Mouse (Mus musculus) intestine, embryonic 15.5 days (tissue): Measurements from ENCODE around the gene Elfn2. TPM values are rescaled to one million over a fixed set of nuclear protein-coding genes. Genes with fewer than 3 reads are reported as not detected.
A peak's percentile ranks its signal among the peaks of the same experiment; 100 is the strongest.

Experiments
- ATAC-seq: fragments of 200-750 bp; cut with Nextera tagmentation; 2 replicates; pipeline ENCODE4 v1.8.0; 2017; ENCODE audit warnings: moderate TSS enrichment, moderate library complexity
- H3K27ac ChIP-seq: fragments of 300-500 bp; sonication (generic); 2 replicates; pipeline ENCODE4 v1.5.1; 2015; ENCODE audit warnings: mild to moderate bottlenecking, inconsistent platforms
- H3K27me3 ChIP-seq: fragments of 300-500 bp; sonication (generic); replicated peaks from 2 replicates; pipeline ENCODE4 v1.6.1; 2015; ENCODE audit warnings: inconsistent platforms
- H3K36me3 ChIP-seq: fragments of 300-500 bp; sonication (generic); 2 replicates; pipeline ENCODE4 v1.6.1; 2015; ENCODE audit warnings: inconsistent platforms
- H3K4me1 ChIP-seq: fragments of 300-500 bp; sonication (generic); replicated peaks from 2 replicates; pipeline ENCODE4 v1.6.1; 2015; ENCODE audit warnings: inconsistent platforms
- H3K4me2 ChIP-seq: fragments of 300-500 bp; sonication (generic); replicated peaks from 2 replicates; pipeline ENCODE4 v1.6.1; 2015; ENCODE audit warnings: mild to moderate bottlenecking, inconsistent platforms
- H3K4me3 ChIP-seq: fragments of 300-500 bp; sonication (generic); replicated peaks from 2 replicates; pipeline ENCODE4 v1.5.1; 2015; ENCODE audit warnings: inconsistent platforms
- H3K9ac ChIP-seq: fragments of 300-500 bp; sonication (generic); 2 replicates; pipeline ENCODE4 v1.6.1; 2015; ENCODE audit warnings: inconsistent platforms
- H3K9me3 ChIP-seq: fragments of 300-500 bp; sonication (generic); 2 replicates; pipeline ENCODE4 v1.6.1; 2016; ENCODE audit warnings: inconsistent platforms
- WGBS: fragments of 180-500 bp; shearing (Covaris S2); methylation state at CpG from one replicate; pipeline ENCODE4 v1.1.7; 2015; 5-methylcytosine and 5-hydroxymethylcytosine counted together
- polyA plus RNA-seq: library from polyadenylated mRNA; unstranded; fragments of >200 nt; fragmentation: Nextera tagmentation; extraction: Ambion mirVana; gene quantifications from 2 replicates; pipeline ENCODE4 v1.2.1, GENCODE M21; 2015

Elfn2 gene
- polyA plus RNA-seq, 1 experiment from 2014 or later, result 0.29 TPM

- Histone ChIP-seq H3K4me1 (no peaks in the 10 kb centered on the region), H3K27ac (no peak overlapping the region), H3K4me3 (no peak overlapping the region), H3K27me3 (0 out of 2 replicates have a peak, but pooled peaks cover 3% of the 10 kb centered on the region), H3K9ac (no peak overlapping the region), H3K4me2 (no peak overlapping the region), H3K36me3 (no peaks in the 10 kb centered on the region), H3K9me3 (no peaks in the 10 kb centered on the region)
- 7% methylated on average over 5 of the region's 5 CpGs for WGBS
- ATAC-seq, result no peak
Measured at GRCm38 (mm10) chr15:78744206-78744605, 25.6 kb upstream of the Elfn2 start.

- no peak for ATAC-seq
- H3K4me1 ChIP-seq, result no peaks in the 10 kb centered on the region
- no peaks in the 10 kb centered on the region for H3K9me3 ChIP-seq
- H3K4me3 ChIP-seq, result no peak overlapping the region
- 0 out of 2 replicates have a peak, but pooled peaks cover 3% of the 10 kb centered on the region for H3K27me3 ChIP-seq
- 86% methylated on average over 4 of the region's 10 CpGs for WGBS
- H3K27ac ChIP-seq, result no peak overlapping the region
- H3K9ac ChIP-seq, result no peak overlapping the region
- no peak overlapping the region for H3K4me2 ChIP-seq
- no peaks in the 10 kb centered on the region for H3K36me3 ChIP-seq
Measured at GRCm38 (mm10) chr15:78742831-78743230, 24.3 kb upstream of the Elfn2 start.

GRCm38 (mm10) chr15:78740662-78741061 lies 22.1 kb upstream of the Elfn2 start:
- peaks cover 7% of the 10 kb centered on the region; the same call in 1 of the 2 replicates for H3K27me3 ChIP-seq
- WGBS, result 53% methylated on average over 12 of the region's 12 CpGs
- no peak overlapping the region for H3K4me2 ChIP-seq

GRCm38 (mm10) chr15:78737146-78737545 lies 18.6 kb upstream of the Elfn2 start:
- Histone ChIP-seq H3K36me3 (no peaks in the 10 kb centered on the region), H3K27me3 (peaks cover 4% of the 10 kb centered on the region; the same call in 1 of the 2 replicates), H3K9ac (no peak overlapping the region), H3K4me1 (peaks cover 13% of the 10 kb centered on the region; the same call in 1 of the 2 replicates), H3K4me2 (no peak overlapping the region), H3K9me3 (no peaks in the 10 kb centered on the region), H3K27ac (no peak overlapping the region), H3K4me3 (no peak overlapping the region)
- 44% methylated on average over 6 of the region's 6 CpGs for WGBS
- no peak for ATAC-seq

More at GRCm38 (mm10) chr15:78740662-78741061, 22.1 kb upstream of the Elfn2 start:
- Histone ChIP-seq H3K27ac (no peak overlapping the region), H3K4me3 (no peak overlapping the region), H3K9me3 (no peaks in the 10 kb centered on the region), H3K36me3 (no peaks in the 10 kb centered on the region), H3K9ac (no peak overlapping the region), H3K4me1 (peaks cover 9% of the 10 kb centered on the region; the same call in 1 of the 2 replicates)
- ATAC-seq, result no peak

GRCm38 (mm10) chr15:78736681-78737100 lies 18.1 kb upstream of the Elfn2 start:
- no peak overlapping the region for H3K9ac ChIP-seq
- H3K4me2 ChIP-seq, result no peak overlapping the region
- H3K4me1 ChIP-seq, result peaks cover 13% of the 10 kb centered on the region; the same call in 1 of the 2 replicates
- H3K4me3 ChIP-seq, result no peak overlapping the region
- WGBS, result 20% methylated on average over 7 of the region's 7 CpGs
- H3K36me3 ChIP-seq, result no peaks in the 10 kb centered on the region
- no peaks in the 10 kb centered on the region for H3K9me3 ChIP-seq
- H3K27ac ChIP-seq, result no peak overlapping the region
- H3K27me3 ChIP-seq, result peaks cover 4% of the 10 kb centered on the region; the same call in 1 of the 2 replicates
- peak; percentile 55; the same call in 1 of the 2 replicates for ATAC-seq

- 59% methylated on average over 3 of the region's 3 CpGs for WGBS
- no peaks in the 10 kb centered on the region for H3K9me3 ChIP-seq
- H3K9ac ChIP-seq, result no peak overlapping the region
- H3K27ac ChIP-seq, result 0 out of 2 replicates have a peak overlapping the region, but pooled peaks have one; percentile 9
- H3K36me3 ChIP-seq, result no peaks in the 10 kb centered on the region
- H3K4me3 ChIP-seq, result no peak overlapping the region
- peaks cover 13% of the 10 kb centered on the region; the same call in 1 of the 2 replicates for H3K4me1 ChIP-seq
- H3K4me2 ChIP-seq, result no peak overlapping the region
- peaks cover 4% of the 10 kb centered on the region; the same call in 1 of the 2 replicates for H3K27me3 ChIP-seq
- ATAC-seq, result peak; percentile 15; the same call in 1 of the 2 replicates
Measured at GRCm38 (mm10) chr15:78736181-78736579, 17.6 kb upstream of the Elfn2 start.

- WGBS, result 23% methylated on average over 17 of the region's 17 CpGs
- Histone ChIP-seq H3K4me3 (no peak overlapping the region), H3K4me2 (no peak overlapping the region), H3K27ac (0 out of 2 replicates have a peak overlapping the region, but pooled peaks have one; percentile 9), H3K36me3 (no peaks in the 10 kb centered on the region), H3K9me3 (no peaks in the 10 kb centered on the region), H3K4me1 (peaks cover 13% of the 10 kb centered on the region; the same call in 1 of the 2 replicates), H3K27me3 (peaks cover 4% of the 10 kb centered on the region; the same call in 1 of the 2 replicates), H3K9ac (no peak overlapping the region)
- ATAC-seq, result peak; percentile 49
Measured at GRCm38 (mm10) chr15:78735431-78736180, 17.0 kb upstream of the Elfn2 start.

GRCm38 (mm10) chr15:78731830-78732229 lies 13.3 kb upstream of the Elfn2 start:
- no peaks in the 10 kb centered on the region for H3K9me3 ChIP-seq
- no peak overlapping the region for H3K27ac ChIP-seq
- H3K36me3 ChIP-seq, result no peaks in the 10 kb centered on the region
- ATAC-seq, result no peak
- no peak overlapping the region for H3K9ac ChIP-seq
- H3K4me3 ChIP-seq, result no peak overlapping the region
- H3K27me3 ChIP-seq, result no peaks in the 10 kb centered on the region; the same call in 1 of the 2 replicates
- peaks cover 12% of the 10 kb centered on the region; the same call in 1 of the 2 replicates for H3K4me1 ChIP-seq
- 62% methylated on average over 4 of the region's 4 CpGs for WGBS
- H3K4me2 ChIP-seq, result no peak overlapping the region

GRCm38 (mm10) chr15:78730315-78731049 lies 11.9 kb upstream of the Elfn2 start:
- no peaks in the 10 kb centered on the region for H3K36me3 ChIP-seq
- H3K4me3 ChIP-seq, result no peak overlapping the region
- 0 out of 2 replicates have a peak, but pooled peaks cover 2% of the 10 kb centered on the region for H3K4me1 ChIP-seq
- no peaks in the 10 kb centered on the region for H3K9me3 ChIP-seq
- 79% methylated on average over 12 of the region's 12 CpGs for WGBS
- no peak overlapping the region for H3K27ac ChIP-seq
- no peak overlapping the region for H3K9ac ChIP-seq
- no peaks in the 10 kb centered on the region for H3K27me3 ChIP-seq
- no peak overlapping the region for H3K4me2 ChIP-seq
- ATAC-seq, result no peak

GRCm38 (mm10) chr15:78726697-78727096 lies 8.1 kb upstream of the Elfn2 start:
- Histone ChIP-seq H3K27me3 (peaks cover 6% of the 10 kb centered on the region; the same call in 1 of the 2 replicates), H3K9ac (no peak overlapping the region), H3K4me3 (no peak overlapping the region), H3K4me2 (no peak overlapping the region), H3K9me3 (no peaks in the 10 kb centered on the region), H3K27ac (no peak overlapping the region), H3K4me1 (no peaks in the 10 kb centered on the region), H3K36me3 (no peaks in the 10 kb centered on the region)
- WGBS, result 48% methylated on average over 7 of the region's 7 CpGs
- no peak for ATAC-seq

- peaks cover 15% of the 10 kb centered on the region; the same call in 1 of the 2 replicates for H3K4me1 ChIP-seq
- H3K36me3 ChIP-seq, result no peaks in the 10 kb centered on the region
- H3K9ac ChIP-seq, result no peak overlapping the region
- no peak overlapping the region for H3K27ac ChIP-seq
- 69% methylated on average over 7 of the region's 7 CpGs for WGBS
- no peak for ATAC-seq
- peaks cover 61% of the 10 kb centered on the region for H3K27me3 ChIP-seq
- H3K4me3 ChIP-seq, result no peak overlapping the region
- H3K9me3 ChIP-seq, result no peaks in the 10 kb centered on the region
- H3K4me2 ChIP-seq, result no peak overlapping the region
Measured at GRCm38 (mm10) chr15:78720532-78720931, 2.0 kb upstream of the Elfn2 start.

GRCm38 (mm10) chr15:78720094-78720493 lies 1.5 kb upstream of the Elfn2 start:
- H3K27ac ChIP-seq, result no peak overlapping the region
- no peak; the same call in 1 of the 2 replicates for ATAC-seq
- H3K4me1 ChIP-seq, result peaks cover 15% of the 10 kb centered on the region; the same call in 1 of the 2 replicates
- H3K4me2 ChIP-seq, result no peak overlapping the region
- no peak overlapping the region for H3K9ac ChIP-seq
- 2% methylated on average over 16 of the region's 16 CpGs for WGBS
- H3K9me3 ChIP-seq, result no peaks in the 10 kb centered on the region
- peaks cover 66% of the 10 kb centered on the region for H3K27me3 ChIP-seq
- no peak overlapping the region for H3K4me3 ChIP-seq
- H3K36me3 ChIP-seq, result no peaks in the 10 kb centered on the region
